Mouse (Mus musculus) layer of hippocampus, adult 18-20 months (tissue): ENCODE data around the gene Rps27. TPM values are rescaled to one million over a fixed set of nuclear protein-coding genes. Genes with fewer than 3 reads are reported as not detected.

Experiments
- DNase-seq, 2 experiments: peaks; one replicate each; pipeline ENCODE4 v3.0.0; 2022; ENCODE audit warnings: low spot score in 2 of 2
- total RNA-seq, 2 experiments: library from RNA; stranded (reverse); gene quantifications; 2 replicates each; pipeline ENCODE4 v1.2.3; 2021

Rps27 gene
- total RNA-seq, 2 experiments from 2014 or later, result 993 to 1,005 TPM

- DNase-seq, result peak; percentile 95 to 98
These were observed 18.3 kb upstream of the Rps27 start, which contains the start of gene Jtb for GRCm38 (mm10) chr3:90231507-90232333. Gene Jtb (plus strand): TSS chr3:90231597.

GRCm38 (mm10) chr3:90231075-90231474, 17.6 kb upstream of the Rps27 start:
- DNase-seq, result no peak

- DNase-seq, result no peak
These were observed 10.9 kb upstream of the Rps27 start for GRCm38 (mm10) chr3:90224331-90224730.

GRCm38 (mm10) chr3:90222941-90223340, 9.5 kb upstream of the Rps27 start:
- no peak for DNase-seq

GRCm38 (mm10) chr3:90222455-90222854, 9.0 kb upstream of the Rps27 start:
- DNase-seq, result no peak

GRCm38 (mm10) chr3:90221123-90221522, 7.7 kb upstream of the Rps27 start:
- no peak for DNase-seq

GRCm38 (mm10) chr3:90220531-90220951, 7.1 kb upstream of the Rps27 start:
- DNase-seq, result peak; percentile 30 to 36

- peak; percentile 38 to 81 for DNase-seq
These were observed 6.6 kb upstream of the Rps27 start for GRCm38 (mm10) chr3:90220088-90220487.

GRCm38 (mm10) chr3:90215825-90216380, 2.5 kb upstream of the Rps27 start:
- DNase-seq, result no peak

GRCm38 (mm10) chr3:90213956-90214684, 669 bp upstream of the Rps27 start:
- DNase-seq, result peak in 1 of 2 experiments; percentile 14

GRCm38 (mm10) chr3:90212723-90213122, 728 bp downstream of the Rps27 start:
- no peak for DNase-seq

- DNase-seq, result no peak
These were observed 1.7 kb downstream of the Rps27 start for GRCm38 (mm10) chr3:90211475-90212398.

- DNase-seq, result no peak
These were observed 3.4 kb downstream of the Rps27 start for GRCm38 (mm10) chr3:90209908-90210566.

- DNase-seq, result no peak
These were observed 4.8 kb downstream of the Rps27 start for GRCm38 (mm10) chr3:90208662-90209061.

- DNase-seq, result no peak
These were observed 8.9 kb downstream of the Rps27 start for GRCm38 (mm10) chr3:90204582-90204981.

- DNase-seq, result no peak
These were observed 9.8 kb downstream of the Rps27 start for GRCm38 (mm10) chr3:90203619-90204018.

GRCm38 (mm10) chr3:90202884-90203283, 10.6 kb downstream of the Rps27 start:
- DNase-seq, result no peak

GRCm38 (mm10) chr3:90197548-90197947, 15.9 kb downstream of the Rps27 start:
- DNase-seq, result no peak

GRCm38 (mm10) chr3:90195644-90196043, 17.8 kb downstream of the Rps27 start:
- no peak for DNase-seq

- no peak for DNase-seq
These were observed 18.7 kb downstream of the Rps27 start for GRCm38 (mm10) chr3:90194759-90195158.
